Mouse (Mus musculus) heart, embryonic 11.5 days (tissue): ENCODE results near the gene Csad. TPM values are rescaled to one million over a fixed set of nuclear protein-coding genes. Genes with fewer than 3 reads are reported as not detected.
"Not testable (repeated sequence)": the region's sequence is repeated elsewhere in the genome, so short reads cannot be mapped to it uniquely, and the experiment has no call there.

ENCODE experiments used
- ATAC-seq: fragments of 200-750 bp; cut with Nextera tagmentation; replicated peaks from 2 replicates; pipeline ENCODE4 v1.8.0; 2017; ENCODE audit warnings: moderate library complexity; ENCODE audit not compliant: insufficient number of reproducible peaks, low FRiP score, low TSS enrichment
- H3K27ac ChIP-seq: fragments of 300-500 bp; sonication (generic); 2 replicates; pipeline ENCODE4 v1.5.1; 2014; ENCODE audit warnings: mild to moderate bottlenecking, low read depth, low read length
- H3K27me3 ChIP-seq: fragments of 300-500 bp; sonication (generic); 2 replicates; pipeline ENCODE4 v1.6.1; 2014; ENCODE audit warnings: mild to moderate bottlenecking, low read length, mixed read lengths; ENCODE audit not compliant: control insufficient read depth, insufficient read depth
- H3K36me3 ChIP-seq: fragments of 300-500 bp; sonication (generic); 2 replicates; pipeline ENCODE4 v1.6.1; 2014; ENCODE audit warnings: mild to moderate bottlenecking, low read length, moderate library complexity, mixed read lengths; ENCODE audit not compliant: control insufficient read depth, insufficient read depth
- H3K4me1 ChIP-seq: fragments of 300-500 bp; sonication (generic); 2 replicates; pipeline ENCODE4 v1.6.1; 2014; ENCODE audit warnings: low read length; ENCODE audit not compliant: control insufficient read depth, insufficient read depth
- H3K4me2 ChIP-seq: fragments of 300-500 bp; sonication (generic); 2 replicates; pipeline ENCODE4 v1.6.1; 2014; ENCODE audit warnings: mild to moderate bottlenecking, moderate library complexity
- H3K4me3 ChIP-seq: fragments of 300-500 bp; sonication (generic); 2 replicates; pipeline ENCODE4 v1.5.1; 2014; ENCODE audit warnings: low read depth, low read length
- H3K9ac ChIP-seq: fragments of 300-500 bp; sonication (generic); 2 replicates; pipeline ENCODE4 v1.6.1; 2014; ENCODE audit warnings: mild to moderate bottlenecking, low read depth, low read length, moderate library complexity
- H3K9me3 ChIP-seq: fragments of 300-500 bp; sonication (generic); replicated peaks from 2 replicates; pipeline ENCODE4 v1.6.1; 2016; ENCODE audit warnings: low read length; ENCODE audit not compliant: control insufficient read depth
- WGBS: fragments of 180-500 bp; shearing (Covaris S2); extraction: QIAGEN DNeasy Blood & Tissue Kit; methylation state at CpG from one replicate; pipeline ENCODE4 v1.1.7; 2014; ENCODE audit not compliant: insufficient replicate concordance; 5-methylcytosine and 5-hydroxymethylcytosine counted together
- polyA plus RNA-seq: library from polyadenylated mRNA; unstranded; fragments of >200 nt; fragmentation: Nextera tagmentation; extraction: Ambion mirVana; gene quantifications from 2 replicates; pipeline ENCODE4 v1.2.1, GENCODE M21; 2014

Gene Csad
- polyA plus RNA-seq, 1 experiment from 2014 or later, result 33.4 TPM

DNA sequence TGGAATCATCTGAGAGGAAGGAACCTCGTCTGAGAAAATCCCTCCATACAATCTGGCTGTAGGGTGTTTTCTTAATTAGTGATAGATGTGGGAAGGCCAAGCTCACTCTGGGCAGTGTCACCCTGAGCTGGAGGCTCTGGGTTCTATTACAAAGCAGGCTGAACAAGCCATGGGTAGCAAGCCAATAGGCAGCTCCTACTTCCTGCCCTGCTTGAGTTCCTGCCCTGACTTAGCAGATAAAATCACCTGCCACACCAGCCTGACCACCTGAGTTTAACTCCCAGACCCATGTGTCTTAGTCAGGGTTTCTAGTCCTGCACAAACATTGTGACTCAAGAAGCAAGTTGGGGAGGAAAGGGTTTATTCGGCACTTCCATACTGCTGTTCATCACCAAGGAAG lies 35.5 kb downstream of the Csad start:
- Histone ChIP-seq H3K36me3 (no peaks in the 10 kb centered on the region), H3K9ac (no peak overlapping the region), H3K4me3 (no peak overlapping the region), H3K4me1 (peaks cover 7% of the 10 kb centered on the region; the same call in 1 of the 2 replicates), H3K27me3 (no peaks in the 10 kb centered on the region), H3K9me3 (no peaks in the 10 kb centered on the region), H3K4me2 (no peak overlapping the region), H3K27ac (no peak overlapping the region)
- WGBS, result 53% methylated on average over 2 of the region's 2 CpGs
- no peak for ATAC-seq

DNA sequence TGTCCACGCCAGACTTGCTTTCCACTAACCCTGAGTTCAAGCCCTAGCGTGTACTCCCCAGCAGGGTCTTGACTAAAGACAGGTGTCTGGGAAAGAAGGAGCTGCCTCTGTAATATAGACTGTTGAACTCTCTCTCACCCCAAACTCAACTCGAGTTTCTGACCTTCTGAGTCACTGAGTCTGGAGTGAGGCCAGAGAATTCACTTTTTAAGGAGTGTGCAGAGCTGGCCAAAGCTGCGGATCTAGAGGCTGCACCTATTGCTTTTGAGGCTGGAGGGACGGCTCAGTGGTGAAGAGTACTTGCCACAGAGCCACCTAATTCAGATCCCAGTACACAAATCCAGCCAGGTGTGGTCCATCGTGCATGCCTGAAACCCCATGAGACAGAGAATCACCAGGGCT lies 36.9 kb downstream of the Csad start:
- Histone ChIP-seq H3K4me1 (peaks cover 7% of the 10 kb centered on the region; the same call in 1 of the 2 replicates), H3K27ac (no peak overlapping the region), H3K9ac (no peak overlapping the region), H3K4me2 (no peak overlapping the region), H3K9me3 (no peaks in the 10 kb centered on the region), H3K27me3 (no peaks in the 10 kb centered on the region), H3K36me3 (no peaks in the 10 kb centered on the region), H3K4me3 (no peak overlapping the region)
- WGBS, result 46% methylated on average over 6 of the region's 6 CpGs
- no peak for ATAC-seq

DNA sequence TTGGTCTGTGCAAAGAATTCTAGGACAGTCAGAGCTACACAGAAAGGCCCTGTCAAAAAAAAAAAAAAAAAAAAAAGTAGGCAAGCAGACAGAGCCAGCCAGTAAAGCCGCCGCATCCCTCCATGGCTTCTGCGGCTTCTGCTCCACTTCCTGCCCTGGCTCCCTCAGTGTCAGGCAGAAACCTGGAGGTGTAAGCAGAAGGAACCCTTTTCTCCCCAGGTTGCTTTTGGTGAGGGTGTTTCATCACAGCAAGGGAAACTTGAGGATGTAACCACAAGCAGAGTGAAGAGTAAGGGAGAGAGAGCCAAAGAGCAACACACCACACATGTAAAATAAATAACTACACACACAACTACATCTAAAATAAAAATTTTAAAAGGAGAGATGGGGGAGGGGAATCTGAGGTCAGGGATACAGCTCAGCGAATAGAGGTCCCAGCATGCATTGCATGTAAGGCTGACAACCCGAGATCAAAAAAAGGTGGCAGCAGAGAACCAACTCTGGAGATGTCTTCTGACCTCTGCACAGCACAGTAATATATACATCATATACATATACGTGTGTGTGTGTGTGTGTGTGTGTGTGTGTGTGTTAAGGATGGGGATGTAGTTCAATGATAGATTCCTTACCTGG lies 38.9 kb downstream of the Csad start:
- WGBS, result 54% methylated on average over 6 of the region's 6 CpGs
- H3K9ac ChIP-seq, result no peak overlapping the region
- H3K9me3 ChIP-seq, result no peaks in the 10 kb centered on the region
- no peaks in the 10 kb centered on the region for H3K36me3 ChIP-seq
- H3K4me3 ChIP-seq, result no peak overlapping the region
- no peak overlapping the region for H3K27ac ChIP-seq
- peaks cover 7% of the 10 kb centered on the region; the same call in 1 of the 2 replicates for H3K4me1 ChIP-seq
- no peak for ATAC-seq
- H3K4me2 ChIP-seq, result no peak overlapping the region
- H3K27me3 ChIP-seq, result no peaks in the 10 kb centered on the region

DNA sequence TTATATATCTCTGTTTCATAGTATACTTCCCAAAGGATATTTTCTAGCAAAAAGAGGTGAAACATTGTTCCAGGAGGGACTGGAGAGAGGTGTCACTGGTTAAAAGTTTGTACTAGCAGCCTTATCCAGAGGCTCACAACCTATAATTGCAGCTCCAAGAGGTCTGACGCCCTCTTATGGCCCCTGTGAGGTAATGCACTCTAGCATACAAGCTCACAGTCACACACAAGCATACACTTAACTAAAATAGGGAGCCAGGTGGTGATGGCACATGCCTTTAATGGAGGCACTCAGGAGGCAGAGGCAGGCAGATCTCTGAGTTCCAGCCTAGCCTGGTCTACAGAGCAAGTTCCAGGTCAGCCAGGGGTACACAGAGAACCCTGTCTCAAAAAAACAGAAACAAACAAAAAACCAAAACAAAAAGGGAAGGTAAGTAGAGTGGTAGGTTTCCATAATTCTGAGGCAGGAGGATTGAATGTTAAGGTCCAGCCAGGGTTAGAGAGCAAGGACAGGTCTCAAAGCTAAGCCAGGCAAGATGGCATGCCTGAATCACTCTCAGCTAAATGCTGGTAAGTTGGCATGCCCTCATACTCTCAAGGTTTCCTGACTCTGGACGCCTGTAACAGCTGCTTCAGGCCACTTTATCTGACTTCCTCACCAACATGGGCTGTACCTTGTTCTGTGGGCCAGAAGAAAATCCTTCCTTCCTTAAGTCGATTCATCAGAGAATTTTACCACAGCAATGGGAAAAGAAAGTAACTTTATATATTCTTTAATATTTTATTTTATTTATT lies 40.4 kb downstream of the Csad start:
- no peaks in the 10 kb centered on the region for H3K27me3 ChIP-seq
- H3K9ac ChIP-seq, result no peak overlapping the region
- ATAC-seq, result no peak
- no peak overlapping the region for H3K4me2 ChIP-seq
- H3K9me3 ChIP-seq, result no peaks in the 10 kb centered on the region
- H3K27ac ChIP-seq, result no peak overlapping the region
- WGBS, result 49% methylated on average over 3 of the region's 3 CpGs
- H3K4me3 ChIP-seq, result no peak overlapping the region
- H3K36me3 ChIP-seq, result no peaks in the 10 kb centered on the region
- peaks cover 7% of the 10 kb centered on the region; the same call in 1 of the 2 replicates for H3K4me1 ChIP-seq

DNA sequence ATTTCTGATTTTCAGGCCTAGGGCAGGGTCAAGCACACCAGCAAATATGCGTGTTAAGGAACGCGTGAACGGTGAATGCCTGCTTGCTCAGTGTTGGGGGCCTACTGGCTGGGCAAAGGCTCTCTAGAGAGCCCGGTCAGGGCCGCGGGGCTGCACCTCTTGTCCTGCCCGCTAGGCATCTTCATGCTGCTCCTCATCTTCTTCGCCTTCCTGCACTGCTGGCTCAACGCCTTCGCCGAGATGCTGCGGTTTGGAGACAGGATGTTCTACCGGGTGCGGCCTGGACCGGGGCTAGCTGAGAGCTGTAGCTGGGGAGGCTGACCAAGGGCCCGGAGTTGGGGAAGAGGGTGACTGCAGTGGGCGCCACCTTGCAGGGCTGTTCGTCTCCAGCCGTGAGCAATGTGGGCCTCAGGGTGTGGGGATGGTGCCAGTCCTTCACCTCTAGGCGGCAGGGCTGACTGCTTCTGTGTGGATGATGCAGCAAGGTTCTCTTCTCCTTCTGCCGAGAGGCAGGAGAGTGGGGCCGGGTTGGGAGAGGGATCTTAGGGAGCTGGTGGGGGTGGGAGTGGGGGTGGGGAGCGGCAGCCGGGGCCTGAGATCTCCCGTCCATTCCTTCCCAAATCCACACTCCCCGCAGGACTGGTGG lies 44.0 kb downstream of the Csad start:
- H3K4me3 ChIP-seq, result no peak overlapping the region
- H3K4me2 ChIP-seq, result no peak overlapping the region
- ATAC-seq, result no peak
- H3K9ac ChIP-seq, result no peak overlapping the region
- 44% methylated on average over 27 of the region's 27 CpGs for WGBS
- no peaks in the 10 kb centered on the region for H3K9me3 ChIP-seq
- H3K27me3 ChIP-seq, result no peaks in the 10 kb centered on the region
- no peaks in the 10 kb centered on the region for H3K36me3 ChIP-seq
- no peak overlapping the region for H3K27ac ChIP-seq
- no peaks in the 10 kb centered on the region for H3K4me1 ChIP-seq

DNA sequence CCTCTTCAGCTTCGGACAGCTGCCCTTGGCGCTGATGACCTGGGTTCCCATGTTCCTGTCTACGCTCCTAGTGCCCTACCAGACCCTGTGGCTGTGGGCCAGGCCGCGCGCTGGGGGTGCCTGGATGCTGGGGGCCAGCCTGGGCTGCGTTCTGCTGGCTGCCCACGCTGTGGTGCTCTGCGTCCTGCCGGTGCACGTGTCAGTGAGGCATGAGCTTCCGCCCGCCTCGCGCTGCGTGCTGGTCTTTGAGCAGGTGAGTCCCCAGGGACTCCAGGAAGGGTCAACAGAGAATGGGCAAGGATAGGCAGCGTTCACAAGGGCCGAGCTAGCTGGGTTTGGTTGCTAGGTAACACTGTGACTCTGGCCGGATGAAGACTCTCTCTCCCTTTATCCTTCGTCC lies 47.7 kb downstream of the Csad start:
- no peak overlapping the region for H3K4me3 ChIP-seq
- H3K4me1 ChIP-seq, result no peaks in the 10 kb centered on the region
- H3K9me3 ChIP-seq, result no peaks in the 10 kb centered on the region
- no peaks in the 10 kb centered on the region for H3K27me3 ChIP-seq
- no peak overlapping the region for H3K9ac ChIP-seq
- H3K4me2 ChIP-seq, result no peak overlapping the region
- WGBS, result 40% methylated on average over 20 of the region's 20 CpGs
- no peaks in the 10 kb centered on the region for H3K36me3 ChIP-seq
- no peak for ATAC-seq
- H3K27ac ChIP-seq, result no peak overlapping the region

DNA sequence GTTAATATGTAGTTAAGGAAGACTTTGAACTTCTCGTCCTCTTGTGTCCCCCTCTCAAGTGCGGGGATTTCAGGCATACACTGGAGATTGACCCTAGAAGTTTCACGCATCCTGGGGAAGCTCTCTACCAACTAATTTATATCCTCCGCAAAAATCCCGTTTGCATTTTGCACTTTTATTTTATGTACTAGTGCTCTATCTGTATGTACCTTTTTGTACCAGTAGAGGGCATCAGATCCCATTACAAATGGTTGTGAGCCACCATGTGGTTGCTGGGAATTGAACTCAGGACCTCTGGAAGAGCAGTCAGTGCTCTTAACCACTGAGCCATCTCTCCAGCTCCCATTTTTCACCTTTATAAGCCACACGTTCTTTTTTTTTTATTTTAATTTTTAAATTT lies 49.5 kb downstream of the Csad start:
- H3K9ac ChIP-seq, H3K4me3 ChIP-seq, H3K4me1 ChIP-seq, H3K27ac ChIP-seq, H3K36me3 ChIP-seq, ATAC-seq, H3K4me2 ChIP-seq, H3K9me3 ChIP-seq, H3K27me3 ChIP-seq: not testable (repeated sequence)
- 90% methylated on average over 6 of the region's 6 CpGs for WGBS

DNA sequence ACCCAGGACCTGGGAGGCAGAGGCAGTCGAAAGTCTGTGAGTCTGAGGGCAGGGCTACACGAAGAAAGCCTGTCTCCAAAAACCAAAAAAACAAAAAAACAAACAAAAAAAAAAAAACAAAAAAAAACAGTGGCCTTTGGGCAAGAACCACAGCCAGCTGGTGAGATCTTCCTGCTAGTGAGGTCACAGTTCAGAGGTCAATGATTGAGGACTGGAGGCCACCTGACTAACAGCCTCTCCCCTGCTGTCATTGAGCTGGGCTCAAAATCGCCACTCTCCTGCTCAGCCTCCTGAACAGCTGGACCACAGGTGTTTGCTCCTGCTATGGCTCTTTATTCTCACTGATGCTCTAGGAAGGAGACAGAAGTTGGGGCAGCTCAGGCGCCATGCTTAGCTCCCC lies 51.9 kb downstream of the Csad start:
- H3K4me3 ChIP-seq, result no peak overlapping the region
- no peaks in the 10 kb centered on the region for H3K9me3 ChIP-seq
- H3K4me1 ChIP-seq, result peaks cover 14% of the 10 kb centered on the region
- H3K9ac ChIP-seq, result no peak overlapping the region
- no peaks in the 10 kb centered on the region for H3K36me3 ChIP-seq
- 51% methylated on average over 4 of the region's 4 CpGs for WGBS
- no peak overlapping the region for H3K4me2 ChIP-seq
- ATAC-seq, result no peak
- no peaks in the 10 kb centered on the region for H3K27me3 ChIP-seq
- H3K27ac ChIP-seq, result no peak overlapping the region
